Mouse (Mus musculus) MEL-GATA-1-ER (cell line): ENCODE results near the gene Acot3.

Source experiments
- DNase-seq: peaks from one replicate; pipeline ENCODE4 v3.0.0-alpha.2; 2012; ENCODE audit warnings: low read depth; ENCODE audit errors: extremely low read depth

Acot3 gene

GRCm38 (mm10) chr12:84100604-84101492 lies 48.9 kb downstream of the Acot3 start, which contains the start of gene Acot6:
Acot6 (plus strand) TSS chr12:84100654.
- peak; percentile 51 for DNase-seq

DNA sequence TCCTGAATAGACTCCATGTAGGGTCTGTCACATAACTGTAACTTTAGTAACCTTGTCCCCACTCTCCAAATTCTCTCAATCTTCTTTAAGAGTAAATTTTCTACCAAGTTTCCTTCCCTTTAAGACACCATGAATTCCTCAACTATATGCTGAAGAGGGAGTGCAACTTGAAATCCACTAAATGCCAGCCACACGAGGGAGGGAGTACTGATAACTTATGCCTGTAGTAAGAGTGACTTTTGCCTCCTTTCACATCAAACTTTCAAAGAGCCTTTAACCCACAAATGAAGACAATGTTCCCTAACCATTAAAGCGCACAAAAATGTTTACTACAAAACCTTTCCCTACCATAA lies 49.5 kb downstream of the Acot3 start:
- DNase-seq, result no peak

DNA sequence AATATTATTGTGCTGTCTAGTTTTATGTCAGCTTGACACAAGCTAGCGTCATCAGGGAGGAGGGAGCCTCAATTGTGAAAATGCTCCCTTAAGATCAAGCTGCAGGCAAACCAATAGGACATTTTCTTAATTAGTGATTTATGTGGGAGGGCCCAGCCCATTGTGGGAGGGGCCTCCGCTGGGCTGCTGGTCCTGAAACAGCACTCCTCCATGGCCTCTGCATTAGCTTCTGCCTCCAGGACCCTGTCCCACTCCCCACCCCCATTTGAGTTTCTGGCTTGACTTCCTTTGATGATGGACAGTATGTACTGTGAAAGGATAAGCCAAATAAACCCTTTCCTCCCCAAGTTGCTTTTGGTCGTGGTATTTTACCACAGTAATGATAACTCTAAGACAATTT lies 55.1 kb downstream of the Acot3 start:
- no peak for DNase-seq

- peak; percentile 43 for DNase-seq
Observed at GRCm38 (mm10) chr12:84107692-84108091, 55.7 kb downstream of the Acot3 start.

DNA sequence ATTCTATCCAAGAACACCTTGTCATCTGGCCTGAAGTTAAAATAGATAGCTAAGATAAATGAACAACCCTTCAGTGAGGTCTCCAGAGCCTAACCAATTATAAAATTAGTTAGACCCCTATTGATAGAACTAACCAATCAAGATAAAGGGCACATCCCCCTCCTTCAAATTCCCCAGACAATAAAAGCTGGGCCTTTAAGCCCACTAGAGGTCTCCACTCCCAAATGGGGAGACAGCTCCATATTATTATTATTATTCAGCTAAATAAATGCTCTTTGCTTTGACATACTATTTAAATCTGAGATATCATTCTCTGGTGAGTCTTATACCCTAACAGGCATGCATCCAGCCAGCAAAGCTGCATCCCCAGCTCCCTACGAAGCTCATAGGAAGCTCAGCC lies 58.0 kb downstream of the Acot3 start:
- DNase-seq, result no peak
